Mouse (Mus musculus): ENCODE measurements around the gene Casp7. TPM values are rescaled to one million over a fixed set of nuclear protein-coding genes. Genes with fewer than 3 reads are reported as not detected.

The Casp7 gene
- polyA plus RNA-seq (2017; shearing (Covaris generic)) = 47.4 TPM

DNA sequence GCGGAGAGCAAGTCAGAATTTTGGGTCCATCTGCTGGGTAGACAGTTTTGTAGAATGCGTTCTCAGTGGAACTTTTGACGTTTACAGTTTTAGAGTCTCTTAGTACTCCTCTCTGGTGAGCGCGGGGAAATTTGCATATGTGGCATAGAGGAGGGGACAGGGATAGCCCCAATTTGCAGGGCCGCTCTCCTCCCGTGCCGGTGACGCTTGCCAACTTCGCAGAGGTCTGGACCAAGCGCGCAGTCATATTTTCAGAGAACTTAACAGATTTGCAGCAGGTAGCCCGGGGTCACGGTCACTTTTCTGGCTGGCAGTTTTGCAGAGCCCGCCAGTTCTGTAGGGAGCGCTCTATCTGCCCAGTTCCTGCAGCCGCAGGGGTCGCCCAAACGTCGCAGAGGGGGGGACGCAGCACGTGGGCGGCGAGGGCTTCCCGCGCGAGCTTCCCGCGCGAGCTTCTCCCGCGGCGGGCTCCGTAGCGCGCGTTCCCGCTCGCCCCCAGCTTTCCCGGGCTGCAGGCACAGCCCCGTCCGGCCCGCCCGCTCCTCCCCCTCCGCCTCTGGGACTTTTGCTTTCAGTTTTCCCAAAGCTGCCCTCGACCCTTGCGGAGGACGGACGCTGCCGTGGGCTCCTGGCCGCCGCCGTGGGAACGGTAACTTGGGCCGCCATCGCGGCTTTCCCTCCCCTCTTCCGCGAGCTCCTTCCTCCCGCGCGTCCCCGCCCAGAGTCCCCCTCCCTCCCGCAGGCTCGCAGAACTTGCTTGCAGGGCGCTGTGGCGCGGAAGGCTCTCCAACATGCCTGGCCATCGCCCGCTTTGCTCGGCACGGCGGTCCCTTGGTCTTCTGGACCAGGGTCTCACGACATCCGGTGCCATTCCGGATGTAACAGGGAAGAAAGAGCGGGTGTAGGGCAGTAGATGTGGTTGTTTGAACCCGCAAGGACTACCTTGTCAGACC is at the start of gene Casp7:
Casp7 (plus strand) TSS at position 461 of the 953 bp plus-strand sequence.

DNA sequence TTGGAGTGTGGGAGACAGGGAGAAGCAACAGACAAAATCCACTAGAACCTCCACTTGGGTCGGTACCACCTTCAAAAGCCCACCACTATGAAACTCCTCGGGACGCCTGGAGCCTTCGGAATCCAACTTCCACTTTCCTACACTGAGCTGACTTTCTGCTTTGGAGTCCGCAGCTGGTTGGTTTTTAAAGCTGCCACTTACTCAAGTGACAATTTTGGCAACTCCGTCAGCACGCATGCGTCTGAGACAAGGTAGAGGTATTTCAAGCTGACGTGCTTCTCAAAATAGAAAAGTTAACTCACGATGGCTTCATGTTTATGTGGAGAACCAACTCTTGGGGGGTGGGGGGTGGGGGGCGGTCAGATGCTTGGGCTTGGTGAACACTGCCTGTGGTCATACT is 7.0 kb upstream of the Casp7 start, which contains the start of gene Nrap:
Nrap (minus strand) TSS at position 159 of the 400 bp plus-strand sequence.

DNA sequence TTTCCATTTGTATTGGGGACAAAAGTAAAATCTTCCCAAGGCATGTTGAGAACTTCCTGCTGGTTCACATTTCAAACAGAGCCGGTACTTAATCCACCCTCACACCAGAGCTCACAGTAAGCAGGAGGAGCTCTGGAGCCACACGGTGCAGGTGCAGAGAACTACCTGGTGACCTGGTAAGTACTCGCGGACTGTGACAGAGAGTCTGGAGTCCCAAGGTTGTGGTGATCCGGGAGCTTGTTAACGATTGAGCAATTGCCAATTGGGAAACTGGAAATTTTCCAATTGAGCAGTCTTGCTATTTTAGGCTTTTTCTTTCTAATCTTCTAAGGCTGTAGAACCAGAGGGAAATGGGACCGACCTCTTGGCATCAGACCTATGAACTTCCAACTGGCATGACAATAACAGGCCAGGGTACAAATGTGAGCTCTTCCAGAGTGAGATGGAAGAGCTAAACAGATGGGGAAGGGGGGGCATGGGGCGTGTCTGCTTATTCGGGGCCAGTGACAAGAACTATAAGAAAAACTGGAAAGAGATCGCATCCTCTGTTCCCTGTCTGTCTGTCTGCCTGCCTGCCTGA is 64.7 kb downstream of the Casp7 start, which contains the start of gene Plekhs1:
Plekhs1 (plus strand) TSS at position 119 of the 580 bp plus-strand sequence.

Other genes with a start within 250 kb of the Casp7 start
- gene Habp2, start 110.0 kb upstream of the Casp7 start, polyA plus RNA-seq (2017; shearing (Covaris generic)) = not detected
- gene Nrap, start 7.1 kb upstream of the Casp7 start, polyA plus RNA-seq (2017; shearing (Covaris generic)) = 0.07 TPM
- gene Plekhs1, start 64.5 kb downstream of the Casp7 start, polyA plus RNA-seq (2017; shearing (Covaris generic)) = not detected
- 13.7 TPM for gene Dclre1a, start 151.1 kb downstream of the Casp7 start, polyA plus RNA-seq (2017; shearing (Covaris generic))
- 5.8 TPM for gene Nhlrc2, start 151.1 kb downstream of the Casp7 start, polyA plus RNA-seq (2017; shearing (Covaris generic))

Data from inflammation-experienced regulatory T-cells, adult 16 weeks (primary cell).